Comparison of ENCODE assay signal across 8 mouse cellular contexts in genomic region chr5:110135293-110136086, GRCm38 (mm10). TPM values are rescaled to one million over a fixed set of nuclear protein-coding genes. Genes with fewer than 3 reads are reported as not detected.
DNase-seq lines count a peak whose midpoint lies in the region; ATAC-seq lines count a peak whose summit lies in the region.

Chfr (plus strand) TSS chr5:110135842.

- peaks cover 21% of the 10 kb centered on the region for H3K4me1 ChIP-seq in hindbrain, embryonic 15.5 days (replicated peaks)

- 3% methylated on average over 46 of the region's 46 CpGs for WGBS in hindbrain, embryonic 15.5 days

- peak within 1 kb of the TSS; percentile 65 for H3K4me2 ChIP-seq in hindbrain, embryonic 15.5 days

- H3K27ac ChIP-seq in hindbrain, embryonic 15.5 days (replicated peaks), result peak within 1 kb of the TSS; percentile 82

- peak; percentile 99 for ATAC-seq in hindbrain, embryonic 15.5 days (ENCODE audit: low FRiP score, low read depth)

- H3K36me3 ChIP-seq in hindbrain, embryonic 15.5 days, result peaks cover 12% of the 10 kb centered on the region

- H3K9me3 ChIP-seq in hindbrain, embryonic 15.5 days, result no peaks in the 10 kb centered on the region

- DNase-seq in R1 (ENCODE audit: low read depth, low spot score), result peak; percentile 98
- DNase-seq in cerebellum, postnatal 25 days, result peak; percentile 100
- DNase-seq in frontal cortex, postnatal 36 days (ENCODE audit: low spot score in 2 of 2), result peak; percentile 99 to 100
- peak; percentile 99 for DNase-seq in left cerebral cortex, adult 11 months (ENCODE audit: low spot score)
- DNase-seq in lung, postnatal 4 days, result peak; percentile 99
- DNase-seq in retina, postnatal 7 days (ENCODE audit: low read depth, low spot score), result peak; percentile 99
- DNase-seq in urinary bladder, adult 2 months (ENCODE audit: low spot score), result peak; percentile 97

- peak within 1 kb of the TSS; percentile 82 for H3K9ac ChIP-seq in hindbrain, embryonic 15.5 days

- peak within 1 kb of the TSS; percentile 83 for H3K4me3 ChIP-seq in hindbrain, embryonic 15.5 days

- no peaks in the 10 kb centered on the region for H3K27me3 ChIP-seq in hindbrain, embryonic 15.5 days

RNA-seq across cellular contexts. Expression of gene Chfr, which starts in this region (rescaled TPM):
- polyA plus RNA-seq in hindbrain, embryonic 15.5 days (2015; fragmentation: Nextera tagmentation; extraction: Ambion mirVana), result 72.9 and 76.5 TPM in 2 replicates
- polyA plus RNA-seq in urinary bladder, adult 2 months (2012; rRNA removed), result 32.7 and 35.9 TPM in 2 replicates

Comparison
In these comparisons a context has a peak if more than half of its experiments do, and no peak if none do; other contexts are left out.
1. Peak in every context shown above with its lines: DNase-seq, ATAC-seq, H3K4me3 ChIP-seq and H3K27ac ChIP-seq.